Mouse (Mus musculus) spleen, postnatal 0 days (tissue): ENCODE measurements around the gene Traf4. TPM values are rescaled to one million over a fixed set of nuclear protein-coding genes. Genes with fewer than 3 reads are reported as not detected.

Experiments used
- polyA plus RNA-seq: library from polyadenylated mRNA; unstranded; fragments of >200 nt; fragmentation: Nextera tagmentation; extraction: Ambion mirVana; gene quantifications from 2 replicates; pipeline ENCODE4 v1.2.1, GENCODE M21; 2015

Gene Traf4
- 22.4 and 23.0 TPM in 2 replicates for polyA plus RNA-seq

GRCm38 (mm10) chr11:78164924-78165760 lies at the start of gene Traf4:
Gene Traf4, minus strand, starts transcription at chr11:78165589.

GRCm38 (mm10) chr11:78193113-78193512 lies 27.7 kb upstream of the Traf4 start, which contains the start of gene Proca1:
Gene Proca1, plus strand, starts transcription at chr11:78193392.

GRCm38 (mm10) chr11:78188331-78189233 lies 23.2 kb upstream of the Traf4 start, which contains the start of gene Rab34:
Gene Rab34, plus strand, starts transcription at chr11:78188430.

GRCm38 (mm10) chr11:78182961-78183844 lies 17.8 kb upstream of the Traf4 start, which contains the start of gene Rpl23a:
Gene Rpl23a, minus strand, starts transcription at chr11:78183584.

GRCm38 (mm10) chr11:78176402-78176862 lies 11.0 kb upstream of the Traf4 start, which contains the start of the genes Nek8 and Tlcd1:
Gene Nek8, minus strand, starts transcription at chr11:78176675.
Gene Tlcd1, plus strand, starts transcription at chr11:78176711.

Other genes starting within 250 kb of the Traf4 start
- gene Sez6, start 234.8 kb downstream of the Traf4 start, polyA plus RNA-seq, result 0.07 TPM in 1 of 2 replicates, not detected in the other
- 9.8 and 12.5 TPM in 2 replicates for gene Phf12, start 182.8 kb downstream of the Traf4 start, polyA plus RNA-seq
- 10.2 and 12.3 TPM in 2 replicates for gene Dhrs13, start 133.3 kb downstream of the Traf4 start, polyA plus RNA-seq
- gene Flot2, start 127.7 kb downstream of the Traf4 start, polyA plus RNA-seq, result 26.5 and 34.6 TPM in 2 replicates
- gene Eral1, start 85.2 kb downstream of the Traf4 start, polyA plus RNA-seq, result 15.8 and 17.1 TPM in 2 replicates
- gene Fam222b, start 70.9 kb downstream of the Traf4 start, polyA plus RNA-seq, result 6.6 and 7.5 TPM in 2 replicates
- 14.1 and 16.6 TPM in 2 replicates for gene Nek8, start 11.1 kb upstream of the Traf4 start, polyA plus RNA-seq
- 40.3 and 43.9 TPM in 2 replicates for gene Tlcd1, start 11.1 kb upstream of the Traf4 start, polyA plus RNA-seq
- gene Rpl23a, start 18.0 kb upstream of the Traf4 start, polyA plus RNA-seq, result 1,199 and 1,213 TPM in 2 replicates
- 24.2 and 31.4 TPM in 2 replicates for gene Rab34, start 22.8 kb upstream of the Traf4 start, polyA plus RNA-seq
- 1.9 and 3.5 TPM in 2 replicates for gene Proca1, start 27.8 kb upstream of the Traf4 start, polyA plus RNA-seq
- 40.3 and 46.6 TPM in 2 replicates for gene Sdf2, start 80.2 kb upstream of the Traf4 start, polyA plus RNA-seq
- gene Supt6, start 80.4 kb upstream of the Traf4 start, polyA plus RNA-seq, result 9.3 and 9.9 TPM in 2 replicates
- gene 2610507B11Rik, start 96.2 kb upstream of the Traf4 start, polyA plus RNA-seq, result 44.2 and 50.1 TPM in 2 replicates
- gene BC030499, start 125.3 kb upstream of the Traf4 start, polyA plus RNA-seq, result 0.28 and 0.48 TPM in 2 replicates
- gene Spag5, start 135.9 kb upstream of the Traf4 start, polyA plus RNA-seq, result 32.4 and 32.5 TPM in 2 replicates
- gene Aldoc, start 157.4 kb upstream of the Traf4 start, polyA plus RNA-seq, result 1.4 and 1.7 TPM in 2 replicates
- gene Pigs, start 162.8 kb upstream of the Traf4 start, polyA plus RNA-seq, result 30.3 and 30.6 TPM in 2 replicates
- 42.3 and 46.7 TPM in 2 replicates for gene Unc119, start 177.9 kb upstream of the Traf4 start, polyA plus RNA-seq
- gene Foxn1, start 221.0 kb upstream of the Traf4 start, polyA plus RNA-seq, result not detected in 2 replicates